Mouse (Mus musculus) left cerebral cortex, adult 11 months (tissue): ENCODE results near the gene Sulf2.
"Not testable (repeated sequence)": the region's sequence is repeated elsewhere in the genome, so short reads cannot be mapped to it uniquely, and the experiment has no call there.

Experiments
- DNase-seq: peaks from one replicate; pipeline ENCODE4 v3.0.0; 2022; ENCODE audit warnings: low spot score

The Sulf2 gene

GRCm38 (mm10) chr2:166085780-166086179 is 69.7 kb downstream of the Sulf2 start:
- DNase-seq: no peak

GRCm38 (mm10) chr2:166084964-166085363 is 70.5 kb downstream of the Sulf2 start:
- not testable (repeated sequence) for DNase-seq

- no peak for DNase-seq
These were observed 71.4 kb downstream of the Sulf2 start for GRCm38 (mm10) chr2:166084111-166084510.

- DNase-seq: no peak
These were observed 71.9 kb downstream of the Sulf2 start for GRCm38 (mm10) chr2:166083542-166084031.

- no peak for DNase-seq
These were observed 72.8 kb downstream of the Sulf2 start for GRCm38 (mm10) chr2:166082661-166083060.

GRCm38 (mm10) chr2:166082193-166082592 is 73.3 kb downstream of the Sulf2 start:
- peak; percentile 46 for DNase-seq

- no peak for DNase-seq
These were observed 74.3 kb downstream of the Sulf2 start for GRCm38 (mm10) chr2:166080967-166081750.

GRCm38 (mm10) chr2:166079961-166080885 is 75.2 kb downstream of the Sulf2 start:
- DNase-seq: no peak

- DNase-seq: no peak
These were observed 76.2 kb downstream of the Sulf2 start for GRCm38 (mm10) chr2:166079231-166079630.

GRCm38 (mm10) chr2:166077371-166077770 is 78.1 kb downstream of the Sulf2 start:
- no peak for DNase-seq

- no peak for DNase-seq
These were observed 81.1 kb downstream of the Sulf2 start for GRCm38 (mm10) chr2:166074322-166074721.

GRCm38 (mm10) chr2:166073082-166073481 is 82.4 kb downstream of the Sulf2 start:
- no peak for DNase-seq

GRCm38 (mm10) chr2:166071889-166072288 is 83.6 kb downstream of the Sulf2 start:
- no peak for DNase-seq

- DNase-seq: no peak
These were observed 84.0 kb downstream of the Sulf2 start for GRCm38 (mm10) chr2:166071481-166071880.

- DNase-seq: no peak
These were observed 85.7 kb downstream of the Sulf2 start for GRCm38 (mm10) chr2:166069738-166070137.

GRCm38 (mm10) chr2:166069164-166069563 is 86.3 kb downstream of the Sulf2 start:
- DNase-seq: no peak

GRCm38 (mm10) chr2:166068261-166068660 is 87.2 kb downstream of the Sulf2 start:
- DNase-seq: no peak

GRCm38 (mm10) chr2:166066434-166066833 is 89.0 kb downstream of the Sulf2 start:
- no peak for DNase-seq

- no peak for DNase-seq
These were observed 93.0 kb downstream of the Sulf2 start for GRCm38 (mm10) chr2:166062431-166062830.

- DNase-seq: no peak
These were observed 93.5 kb downstream of the Sulf2 start for GRCm38 (mm10) chr2:166062008-166062407.

- peak; percentile 62 for DNase-seq
These were observed 95.6 kb downstream of the Sulf2 start for GRCm38 (mm10) chr2:166059684-166060423.

GRCm38 (mm10) chr2:166054002-166054539 is 101.4 kb downstream of the Sulf2 start:
- no peak for DNase-seq
